ENCODE assay signal across 14 mouse cellular contexts in genomic region chr2:40522536-40522935, GRCm38 (mm10).
DNase-seq lines count a peak whose midpoint lies in the region.
"Had no signal": no experiment of that assay in that cellular context is flagged by ENCODE, and none has a peak within 500 bp of the region (broad histone marks: within the 10 kb centered on the region; RNA-seq: fewer than 3 reads in every experiment).

No protein-coding gene starts in this region.

- DNase-seq in ES-CJ7 (ENCODE audit: low read depth, low spot score) (peak; percentile 87), R1 (ENCODE audit: low read depth, low spot score) (peak; percentile 83)
- no peak for DNase-seq in embryo, embryonic 10.5 days (ENCODE audit: low spot score)
- DNase-seq in gastrocnemius, postnatal 25 days = no peak
- no peak for DNase-seq in kidney, adult 8-10 months
- DNase-seq: adrenal gland, adult 8-10 months; adrenal gland, postnatal 14 days; adrenal gland, postnatal 36 days; cerebellum, adult 11-12 months; cerebellum, adult 2 months; cerebellum, adult 9-10 months; cerebellum, postnatal 10 days; cerebellum, postnatal 25 days; embryo, embryonic 11 days had no signal

Comparison
In these comparisons a context has a peak if more than half of its experiments do, and no peak if none do; other contexts are left out.
1. DNase-seq: peak in ES-CJ7 (single experiment) and R1 (single experiment); none in embryo, embryonic 10.5 days (single experiment), gastrocnemius, postnatal 25 days (single experiment) and kidney, adult 8-10 months (0 of 2).